Mouse (Mus musculus) erythroid progenitor cell, adult 5-6 weeks (primary cell): ENCODE measurements around the gene Rad51b. TPM values are rescaled to one million over a fixed set of nuclear protein-coding genes. Genes with fewer than 3 reads are reported as not detected.
A peak's percentile ranks its signal among the peaks of the same experiment; 100 is the strongest.

Source experiments
- ATAC-seq: replicated peaks from 2 replicates; pipeline ENCODE4 v1.8.0; 2016; ENCODE audit warnings: moderate number of reproducible peaks, mild to moderate bottlenecking, moderate TSS enrichment, inconsistent platforms; ENCODE audit not compliant: poor library complexity, low FRiP score, severe bottlenecking
- total RNA-seq, 2 experiments: library from RNA; stranded (forward) in 1 of 2; stranded (reverse) in 1 of 2; fragments of 150-400 nt in 1 of 2; fragments of 186-747, 209-891 nt in 1 of 2; gene quantifications; 2 replicates each; pipeline versions ENCODE4 v1.2.3 to v1.2.4; 2015 to 2017; ENCODE audit warnings: low replicate concordance in 2 of 2

Rad51b gene
- total RNA-seq, 2 experiments from 2014 or later = 9.5 to 12.6 TPM

- no peak for ATAC-seq
Observed at GRCm38 (mm10) chr12:79463371-79463770, 166.3 kb downstream of the Rad51b start.

- no peak for ATAC-seq
Observed at GRCm38 (mm10) chr12:79470113-79470512, 173.0 kb downstream of the Rad51b start.

GRCm38 (mm10) chr12:79471868-79472267 is 174.8 kb downstream of the Rad51b start:
- no peak for ATAC-seq

- ATAC-seq = no peak
Observed at GRCm38 (mm10) chr12:79476413-79477046, 179.4 kb downstream of the Rad51b start.

GRCm38 (mm10) chr12:79478816-79479215 is 181.7 kb downstream of the Rad51b start:
- no peak for ATAC-seq

- no peak for ATAC-seq
Observed at GRCm38 (mm10) chr12:79485501-79485900, 188.4 kb downstream of the Rad51b start.

GRCm38 (mm10) chr12:79488590-79489242 is 191.6 kb downstream of the Rad51b start:
- no peak for ATAC-seq

GRCm38 (mm10) chr12:79490626-79491025 is 193.5 kb downstream of the Rad51b start:
- no peak for ATAC-seq

- ATAC-seq = no peak
Observed at GRCm38 (mm10) chr12:79492175-79492574, 195.1 kb downstream of the Rad51b start.

GRCm38 (mm10) chr12:79492613-79493012 is 195.5 kb downstream of the Rad51b start:
- no peak for ATAC-seq

GRCm38 (mm10) chr12:79493481-79493880 is 196.4 kb downstream of the Rad51b start:
- ATAC-seq = no peak

GRCm38 (mm10) chr12:79498326-79498725 is 201.2 kb downstream of the Rad51b start:
- ATAC-seq = no peak

- no peak for ATAC-seq
Observed at GRCm38 (mm10) chr12:79499809-79500208, 202.7 kb downstream of the Rad51b start.

- ATAC-seq = 0 out of 2 replicates have a peak, but pooled peaks have one; percentile 58
Observed at GRCm38 (mm10) chr12:79501877-79502276, 204.8 kb downstream of the Rad51b start.

GRCm38 (mm10) chr12:79502862-79503581 is 205.9 kb downstream of the Rad51b start:
- no peak for ATAC-seq

GRCm38 (mm10) chr12:79503582-79504515 is 206.8 kb downstream of the Rad51b start:
- no peak for ATAC-seq

- ATAC-seq = no peak
Observed at GRCm38 (mm10) chr12:79504641-79505040, 207.6 kb downstream of the Rad51b start.

- ATAC-seq = no peak
Observed at GRCm38 (mm10) chr12:79506421-79506820, 209.3 kb downstream of the Rad51b start.

- ATAC-seq = no peak
Observed at GRCm38 (mm10) chr12:79507141-79507681, 210.1 kb downstream of the Rad51b start.
